Mouse (Mus musculus): ENCODE measurements around the gene Cep131. TPM values are rescaled to one million over a fixed set of nuclear protein-coding genes. Genes with fewer than 3 reads are reported as not detected.

Cep131 gene
- total and polyA plus RNA-seq, 3 experiments, result 2.3 to 20.9 (median 10.2) TPM

GRCm38 (mm10) chr11:120030145-120030901 lies 56.3 kb downstream of the Cep131 start:
- no peaks in the 10 kb centered on the region for H3K4me1 ChIP-seq (ENCODE audit: control insufficient read depth in 1 of 2, insufficient read depth in 2 of 2)
- peak; percentile 58 for DNase-seq (ENCODE audit: extremely low read depth)
- H3K27me3 ChIP-seq (replicated peaks), result peaks cover 38% of the 10 kb centered on the region
- dilution Hi-C loops (cut with MboI; ENCODE audit: extremely low pct_ligation_motif_present, extremely low pct_unique_long_range_greater_than_20kb, low sequenced_read_pairs) (no loop called here), in situ Hi-C loops (cut with MboI; ENCODE audit: low pct_ligation_motif_present, low pct_unique_long_range_greater_than_20kb, low sequenced_read_pairs) (no loop called here)
- H3K4me3 ChIP-seq (replicated peaks in 1 of 3; ENCODE audit: low read depth in 2 of 3, low read length in 2 of 3, poor library complexity in 1 of 3), result no peak overlapping the region
- H3K9ac ChIP-seq (ENCODE audit: insufficient read depth, low read depth), result no peak overlapping the region
- H3K9me3 ChIP-seq (replicated peaks; ENCODE audit: low read length), result peaks cover 3% of the 10 kb centered on the region
- no peaks in the 10 kb centered on the region for H3K36me3 ChIP-seq (replicated peaks in 1 of 2; ENCODE audit: control insufficient read depth in 1 of 2, insufficient read depth in 1 of 2, low read length in 1 of 2)
- H3K79me2 ChIP-seq (replicated peaks; ENCODE audit: control insufficient read depth, extremely low read depth, insufficient read depth, poor library complexity, severe bottlenecking), result no peaks in the 10 kb centered on the region
- no peak overlapping the region for H3K4me2 ChIP-seq (ENCODE audit: insufficient read depth, low read depth, poor library complexity, severe bottlenecking)
- H3K27ac ChIP-seq (ENCODE audit: insufficient read depth, low read depth), result no peak overlapping the region
- no peak for TF ChIP-seq POLR2AphosphoS2 (IDR thresholded peaks at IDR 0.05; ENCODE audit: low read depth, low read length)
- no peak for TF ChIP-seq EP300 (IDR thresholded peaks at IDR 0.05; ENCODE audit: low read length)
- TF ChIP-seq MAZ (IDR thresholded peaks at IDR 0.05; ENCODE audit: low read depth, low read length), result peak; percentile 31; the same call in 1 of the 2 replicates
- TF ChIP-seq ZNF384 (IDR thresholded peaks at IDR 0.05; ENCODE audit: low read depth, low read length), result no peak
- peak; percentile 73; the same call in 1 of the 2 replicates for TF ChIP-seq MAFK (IDR thresholded peaks at IDR 0.05; ENCODE audit: insufficient replicate concordance, low read length)
- peak; percentile 93 for TF ChIP-seq SMC3 (IDR thresholded peaks at IDR 0.05; ENCODE audit: low read depth, low read length)
- TF ChIP-seq MYC (IDR thresholded peaks at IDR 0.05; ENCODE audit: low read depth, low read length), result 0 out of 2 replicates have a peak, but pooled peaks have one; percentile 10
- TF ChIP-seq NRF1 (IDR thresholded peaks at IDR 0.05; ENCODE audit: low read depth, low read length), result 0 out of 2 replicates have a peak, but pooled peaks have one; percentile 13
- peak; percentile 57 to 91; a peak in 3 of 4 replicates for TF ChIP-seq CTCF (conservative IDR thresholded peaks at IDR 0.05 in 1 of 2, IDR thresholded peaks at IDR 0.05 in 1 of 2; ENCODE audit: low read depth in 2 of 2, low read length in 2 of 2)
- no peak for TF ChIP-seq E2F4 (IDR thresholded peaks at IDR 0.05; ENCODE audit: insufficient replicate concordance, low read depth, low read length)
- no peak for TF ChIP-seq ETS1 (conservative IDR thresholded peaks at IDR 0.05; ENCODE audit: low read depth, low read length)
- TF ChIP-seq RCOR1 (conservative IDR thresholded peaks at IDR 0.05; ENCODE audit: low read depth, low read length), result no peak
- TF ChIP-seq IRF4 (IDR thresholded peaks at IDR 0.05; ENCODE audit: low read depth, low read length), result 0 out of 2 replicates have a peak, but pooled peaks have one; percentile 17
- peak; percentile 47 for TF ChIP-seq ZC3H11A (IDR thresholded peaks at IDR 0.05; ENCODE audit: low read depth, low read length)
- TF ChIP-seq USF2 (conservative IDR thresholded peaks at IDR 0.05; ENCODE audit: low read depth, low read length), result no peak
- TF ChIP-seq MAX (IDR thresholded peaks at IDR 0.05; ENCODE audit: low read length), result no peak
- 0 out of 2 replicates have a peak, but pooled peaks have one; percentile 47 for TF ChIP-seq SIN3A (IDR thresholded peaks at IDR 0.05; ENCODE audit: low read length)
- no peak for TF ChIP-seq JUND (conservative IDR thresholded peaks at IDR 0.05; ENCODE audit: low read depth, low read length)
- no peak for TF ChIP-seq BHLHE40 (IDR thresholded peaks at IDR 0.05; ENCODE audit: low read depth, low read length)
- no peak for TF ChIP-seq TCF12 (IDR thresholded peaks at IDR 0.05; ENCODE audit: low read depth, low read length)
- TF ChIP-seq NELFE (IDR thresholded peaks at IDR 0.05; ENCODE audit: low read depth, low read length), result peak; percentile 31; the same call in 1 of the 2 replicates
- TF ChIP-seq ZKSCAN1 (IDR thresholded peaks at IDR 0.05; ENCODE audit: borderline replicate concordance, low read depth, low read length), result no peak
- TF ChIP-seq CHD1 (IDR thresholded peaks at IDR 0.05; ENCODE audit: low read depth, low read length), result no peak
- no peak for TF ChIP-seq GABPA (IDR thresholded peaks at IDR 0.05; ENCODE audit: insufficient replicate concordance, low read depth, low read length)
- TF ChIP-seq ZMIZ1 (IDR thresholded peaks at IDR 0.05; ENCODE audit: low read depth, low read length), result no peak
- peak; percentile 85 for TF ChIP-seq RAD21 (IDR thresholded peaks at IDR 0.05; ENCODE audit: low read depth, low read length)
- TF ChIP-seq JUN (IDR thresholded peaks at IDR 0.05; ENCODE audit: insufficient read depth, low read depth, low read length), result no peak

Data from CH12.LX (cell line).